Mouse (Mus musculus): ENCODE measurements around the gene Irx3. TPM values are rescaled to one million over a fixed set of nuclear protein-coding genes. Genes with fewer than 3 reads are reported as not detected.

The Irx3 gene
- polyA plus RNA-seq, 1 experiment from 2014 or later = 36.6 TPM

GRCm38 (mm10) chr8:91803515-91804402, 1.9 kb upstream of the Irx3 start:
- no peak for ATAC-seq
- Histone ChIP-seq H3K27ac (ENCODE audit: low read length) (peak overlapping the region; percentile 90), H3K4me1 (ENCODE audit: insufficient read depth, low read depth, low read length) (0 out of 2 replicates have a peak, but pooled peaks cover 4% of the 10 kb centered on the region), H3K9ac (replicated peaks; ENCODE audit: low read depth) (peak overlapping the region; percentile 19; the same call in 1 of the 2 replicates), H3K4me3 (ENCODE audit: low read depth, low read length) (peak overlapping the region; percentile 21; the same call in 1 of the 2 replicates), H3K36me3 (ENCODE audit: insufficient read depth, low read length) (no peaks in the 10 kb centered on the region), H3K4me2 (replicated peaks; ENCODE audit: low read depth, low read length) (peak overlapping the region; percentile 92), H3K9me3 (ENCODE audit: low read length) (no peaks in the 10 kb centered on the region), H3K27me3 (replicated peaks; ENCODE audit: insufficient read depth, low read length) (peaks cover 51% of the 10 kb centered on the region)
- 9% methylated on average over 28 of the region's 28 CpGs for WGBS
- DNase-seq (ENCODE audit: low spot score) = no peak
- TF ChIP-seq CTCF (IDR thresholded peaks at IDR 0.05) (no peak), EP300 (IDR thresholded peaks at IDR 0.05) (no peak)

GRCm38 (mm10) chr8:91802401-91803322, 795 bp upstream of the Irx3 start:
- H3K4me3 ChIP-seq (ENCODE audit: low read depth, low read length) = peak overlapping the region; percentile 72
- H3K27ac ChIP-seq (ENCODE audit: low read length) = peak overlapping the region; percentile 90
- H3K4me1 ChIP-seq (ENCODE audit: insufficient read depth, low read depth, low read length) = 0 out of 2 replicates have a peak, but pooled peaks cover 4% of the 10 kb centered on the region
- H3K27me3 ChIP-seq (replicated peaks; ENCODE audit: insufficient read depth, low read length) = peaks cover 61% of the 10 kb centered on the region
- peak overlapping the region; percentile 92 for H3K4me2 ChIP-seq (replicated peaks; ENCODE audit: low read depth, low read length)
- 3% methylated on average over 29 of the region's 29 CpGs for WGBS
- no peaks in the 10 kb centered on the region for H3K36me3 ChIP-seq (ENCODE audit: insufficient read depth, low read length)
- 0 out of 2 replicates have a peak overlapping the region, but pooled peaks have one; percentile 3 for H3K9ac ChIP-seq (replicated peaks; ENCODE audit: low read depth)
- H3K9me3 ChIP-seq (ENCODE audit: low read length) = no peaks in the 10 kb centered on the region
- TF ChIP-seq CTCF (IDR thresholded peaks at IDR 0.05) = no peak
- TF ChIP-seq EP300 (IDR thresholded peaks at IDR 0.05) = no peak
- DNase-seq (ENCODE audit: low spot score) = peak; percentile 60
- no peak for ATAC-seq

GRCm38 (mm10) chr8:91801241-91801811, 541 bp downstream of the Irx3 start:
- 0 out of 2 replicates have a peak, but pooled peaks cover 4% of the 10 kb centered on the region for H3K4me1 ChIP-seq (ENCODE audit: insufficient read depth, low read depth, low read length)
- WGBS = 0% methylated on average over 23 of the region's 57 CpGs

GRCm38 (mm10) chr8:91800523-91801240, 1.2 kb downstream of the Irx3 start:
- DNase-seq (ENCODE audit: low spot score) (peak; percentile 38), ATAC-seq (no peak)
- H3K27ac ChIP-seq (ENCODE audit: low read length) = peak overlapping the region; percentile 90
- TF ChIP-seq EP300 (IDR thresholded peaks at IDR 0.05) (no peak), CTCF (IDR thresholded peaks at IDR 0.05) (no peak)
- peak overlapping the region; percentile 92 for H3K4me2 ChIP-seq (replicated peaks; ENCODE audit: low read depth, low read length)
- no peaks in the 10 kb centered on the region for H3K9me3 ChIP-seq (ENCODE audit: low read length)
- 0 out of 2 replicates have a peak, but pooled peaks cover 4% of the 10 kb centered on the region for H3K4me1 ChIP-seq (ENCODE audit: insufficient read depth, low read depth, low read length)
- under 1% methylated on average over 56 of the region's 64 CpGs for WGBS
- peak overlapping the region; percentile 64 for H3K9ac ChIP-seq (replicated peaks; ENCODE audit: low read depth)
- peaks cover 56% of the 10 kb centered on the region for H3K27me3 ChIP-seq (replicated peaks; ENCODE audit: insufficient read depth, low read length)
- no peaks in the 10 kb centered on the region for H3K36me3 ChIP-seq (ENCODE audit: insufficient read depth, low read length)
- H3K4me3 ChIP-seq (ENCODE audit: low read depth, low read length) = peak overlapping the region; percentile 72

More at GRCm38 (mm10) chr8:91801241-91801811, 541 bp downstream of the Irx3 start:
- Histone ChIP-seq H3K36me3 (ENCODE audit: insufficient read depth, low read length) (no peaks in the 10 kb centered on the region), H3K4me3 (ENCODE audit: low read depth, low read length) (peak overlapping the region; percentile 72), H3K9me3 (ENCODE audit: low read length) (no peaks in the 10 kb centered on the region), H3K4me2 (replicated peaks; ENCODE audit: low read depth, low read length) (peak overlapping the region; percentile 92), H3K27me3 (replicated peaks; ENCODE audit: insufficient read depth, low read length) (peaks cover 57% of the 10 kb centered on the region), H3K9ac (replicated peaks; ENCODE audit: low read depth) (peak overlapping the region; percentile 64), H3K27ac (ENCODE audit: low read length) (peak overlapping the region; percentile 90)
- DNase-seq (ENCODE audit: low spot score) (peak; percentile 93), ATAC-seq (peak; percentile 86)
- TF ChIP-seq EP300 (IDR thresholded peaks at IDR 0.05) (no peak), CTCF (IDR thresholded peaks at IDR 0.05) (no peak)
